Mouse (Mus musculus): ENCODE measurements around the gene Mafg.
A peak's percentile ranks its signal among the peaks of the same experiment; 100 is the strongest.

DNA sequence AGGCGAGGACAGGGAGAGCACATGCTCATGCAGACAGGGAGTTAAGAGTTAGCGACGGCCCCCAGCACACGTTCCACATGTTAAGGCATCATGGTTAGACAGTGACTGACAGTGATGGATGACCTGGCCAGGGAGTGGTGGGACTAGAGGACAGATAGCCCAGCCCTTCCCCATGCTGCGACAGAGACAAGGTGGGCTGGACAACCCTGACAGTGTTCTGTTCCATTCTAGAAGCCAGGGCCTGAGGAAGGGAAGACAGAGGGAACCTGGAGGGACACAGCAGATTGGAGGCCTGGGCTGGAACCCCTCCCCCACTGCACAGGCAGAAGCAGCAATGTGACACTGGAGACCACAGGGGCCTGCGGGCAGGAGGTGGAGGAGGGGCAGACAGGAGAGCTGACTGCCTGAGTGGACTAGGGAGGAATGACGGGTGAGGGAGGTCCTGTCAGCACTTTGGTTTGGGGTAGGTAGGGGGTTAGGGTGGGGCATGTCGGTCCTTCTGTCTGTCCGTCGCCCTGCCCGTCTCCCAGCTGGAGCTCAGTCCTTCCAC, 54.6 kb downstream of the Mafg start:
- 0 out of 2 replicates have a peak, but pooled peaks have one; percentile 15 for TF ChIP-seq POLR2A (IDR thresholded peaks at IDR 0.05; ENCODE audit: insufficient read depth, low read depth, low read length)
- TF ChIP-seq CTCF (IDR thresholded peaks at IDR 0.05), result no peak
- no peak for TF ChIP-seq EP300 (IDR thresholded peaks at IDR 0.05; ENCODE audit: insufficient read depth, low read depth, low read length)
